Mouse (Mus musculus) limb, embryonic 13.5 days (tissue): Measurements from ENCODE around the gene Eif4b. TPM values are rescaled to one million over a fixed set of nuclear protein-coding genes. Genes with fewer than 3 reads are reported as not detected.

Experiments used
- ATAC-seq: fragments of 200-750 bp; cut with Nextera tagmentation; 2 replicates; pipeline ENCODE4 v1.8.0; 2017; ENCODE audit warnings: low read depth, moderate number of reproducible peaks, moderate TSS enrichment; ENCODE audit not compliant: low FRiP score
- H3K27ac ChIP-seq: fragments of 300-500 bp; sonication (generic); 2 replicates; pipeline ENCODE4 v1.5.1; 2015; ENCODE audit warnings: inconsistent platforms, mild to moderate bottlenecking, moderate library complexity
- H3K27me3 ChIP-seq: fragments of 300-500 bp; sonication (generic); 2 replicates; pipeline ENCODE4 v1.6.1; 2015; ENCODE audit warnings: mild to moderate bottlenecking, inconsistent platforms
- H3K36me3 ChIP-seq: fragments of 300-500 bp; sonication (generic); 2 replicates; pipeline ENCODE4 v1.6.1; 2015; ENCODE audit warnings: inconsistent platforms, mild to moderate bottlenecking, moderate library complexity
- H3K4me1 ChIP-seq: fragments of 300-500 bp; sonication (generic); 2 replicates; pipeline ENCODE4 v1.6.1; 2015; ENCODE audit warnings: inconsistent platforms
- H3K4me2 ChIP-seq: fragments of 300-500 bp; sonication (generic); replicated peaks from 2 replicates; pipeline ENCODE4 v1.6.1; 2015; ENCODE audit warnings: inconsistent platforms, mild to moderate bottlenecking, moderate library complexity
- H3K4me3 ChIP-seq: fragments of 300-500 bp; sonication (generic); 2 replicates; pipeline ENCODE4 v1.5.1; 2015; ENCODE audit warnings: moderate library complexity, mild to moderate bottlenecking, inconsistent platforms
- H3K9ac ChIP-seq: fragments of 300-500 bp; sonication (generic); 2 replicates; pipeline ENCODE4 v1.6.1; 2015; ENCODE audit warnings: mild to moderate bottlenecking, inconsistent platforms
- H3K9me3 ChIP-seq: fragments of 300-500 bp; sonication (generic); 2 replicates; pipeline ENCODE4 v1.6.1; 2016; ENCODE audit warnings: inconsistent platforms
- WGBS: fragments of 180-500 bp; shearing (Covaris S2); methylation state at CpG from one replicate; pipeline ENCODE4 v1.1.7; 2015; 5-methylcytosine and 5-hydroxymethylcytosine counted together
- polyA plus RNA-seq: library from polyadenylated mRNA; unstranded; fragments of >200 nt; fragmentation: Nextera tagmentation; extraction: Ambion mirVana; gene quantifications from 2 replicates; pipeline ENCODE4 v1.2.1, GENCODE M21; 2015

The Eif4b gene
- polyA plus RNA-seq, 1 experiment from 2014 or later = 120 TPM

- Histone ChIP-seq H3K4me3 (no peak overlapping the region), H3K9ac (no peak overlapping the region), H3K36me3 (peaks cover 100% of the 10 kb centered on the region), H3K27me3 (no peaks in the 10 kb centered on the region), H3K4me2 (no peak overlapping the region), H3K9me3 (no peaks in the 10 kb centered on the region), H3K4me1 (0 out of 2 replicates have a peak, but pooled peaks cover 6% of the 10 kb centered on the region), H3K27ac (no peak overlapping the region)
- no peak for ATAC-seq
- WGBS = 89% methylated on average over 7 of the region's 7 CpGs
Measured at GRCm38 (mm10) chr15:102114651-102115260, 41.2 kb downstream of the Eif4b start.

GRCm38 (mm10) chr15:102115731-102116231, 42.2 kb downstream of the Eif4b start:
- H3K4me1 ChIP-seq = 0 out of 2 replicates have a peak, but pooled peaks cover 6% of the 10 kb centered on the region
- no peak overlapping the region for H3K27ac ChIP-seq
- no peak overlapping the region for H3K4me3 ChIP-seq
- peaks cover 100% of the 10 kb centered on the region for H3K36me3 ChIP-seq
- no peak overlapping the region for H3K4me2 ChIP-seq
- WGBS = 76% methylated on average over 9 of the region's 9 CpGs
- no peaks in the 10 kb centered on the region for H3K27me3 ChIP-seq
- ATAC-seq = no peak
- H3K9ac ChIP-seq = no peak overlapping the region
- no peaks in the 10 kb centered on the region for H3K9me3 ChIP-seq

GRCm38 (mm10) chr15:102116753-102117415, 43.3 kb downstream of the Eif4b start:
- no peak overlapping the region for H3K4me2 ChIP-seq
- H3K36me3 ChIP-seq = peaks cover 100% of the 10 kb centered on the region
- no peak for ATAC-seq
- WGBS = 78% methylated on average over 11 of the region's 11 CpGs
- H3K4me3 ChIP-seq = no peak overlapping the region
- H3K9ac ChIP-seq = no peak overlapping the region; the same call in 1 of the 2 replicates
- 0 out of 2 replicates have a peak, but pooled peaks cover 6% of the 10 kb centered on the region for H3K4me1 ChIP-seq
- H3K27ac ChIP-seq = no peak overlapping the region
- H3K9me3 ChIP-seq = no peaks in the 10 kb centered on the region
- no peaks in the 10 kb centered on the region for H3K27me3 ChIP-seq

GRCm38 (mm10) chr15:102117461-102118443, 44.2 kb downstream of the Eif4b start:
- H3K27ac ChIP-seq = no peak overlapping the region
- WGBS = 80% methylated on average over 19 of the region's 19 CpGs
- H3K9ac ChIP-seq = no peak overlapping the region
- no peak overlapping the region for H3K4me2 ChIP-seq
- 0 out of 2 replicates have a peak, but pooled peaks cover 6% of the 10 kb centered on the region for H3K4me1 ChIP-seq
- H3K36me3 ChIP-seq = peaks cover 98% of the 10 kb centered on the region
- H3K27me3 ChIP-seq = no peaks in the 10 kb centered on the region
- H3K9me3 ChIP-seq = no peaks in the 10 kb centered on the region
- H3K4me3 ChIP-seq = no peak overlapping the region
- 0 out of 2 replicates have a peak, but pooled peaks have one; percentile 39 for ATAC-seq

- Histone ChIP-seq H3K9ac (no peak overlapping the region), H3K27me3 (no peaks in the 10 kb centered on the region), H3K36me3 (peaks cover 92% of the 10 kb centered on the region), H3K4me1 (no peaks in the 10 kb centered on the region), H3K4me2 (no peak overlapping the region), H3K27ac (no peak overlapping the region), H3K4me3 (no peak overlapping the region), H3K9me3 (no peaks in the 10 kb centered on the region)
- 91% methylated on average over 4 of the region's 4 CpGs for WGBS
- ATAC-seq = no peak
Measured at GRCm38 (mm10) chr15:102118591-102118990, 45.0 kb downstream of the Eif4b start.

- Histone ChIP-seq H3K4me3 (no peak overlapping the region), H3K9me3 (no peaks in the 10 kb centered on the region), H3K36me3 (peaks cover 87% of the 10 kb centered on the region), H3K27ac (no peak overlapping the region), H3K27me3 (no peaks in the 10 kb centered on the region), H3K4me2 (no peak overlapping the region), H3K4me1 (no peaks in the 10 kb centered on the region), H3K9ac (no peak overlapping the region)
- WGBS = 75% methylated on average over 8 of the region's 8 CpGs
- no peak for ATAC-seq
Measured at GRCm38 (mm10) chr15:102119121-102119830, 45.7 kb downstream of the Eif4b start.

- no peak overlapping the region for H3K4me2 ChIP-seq
- peaks cover 87% of the 10 kb centered on the region for H3K36me3 ChIP-seq
- no peak for ATAC-seq
- no peaks in the 10 kb centered on the region for H3K9me3 ChIP-seq
- no peak overlapping the region for H3K27ac ChIP-seq
- no peaks in the 10 kb centered on the region for H3K4me1 ChIP-seq
- no peaks in the 10 kb centered on the region for H3K27me3 ChIP-seq
- no peak overlapping the region for H3K4me3 ChIP-seq
- 78% methylated on average over 2 of the region's 2 CpGs for WGBS
- H3K9ac ChIP-seq = no peak overlapping the region
Measured at GRCm38 (mm10) chr15:102119831-102120170, 46.2 kb downstream of the Eif4b start.

GRCm38 (mm10) chr15:102120530-102120929, 47.0 kb downstream of the Eif4b start:
- Histone ChIP-seq H3K36me3 (peaks cover 87% of the 10 kb centered on the region), H3K27me3 (no peaks in the 10 kb centered on the region), H3K9me3 (no peaks in the 10 kb centered on the region), H3K27ac (no peak overlapping the region), H3K4me2 (no peak overlapping the region), H3K4me1 (no peaks in the 10 kb centered on the region), H3K9ac (no peak overlapping the region), H3K4me3 (no peak overlapping the region)
- ATAC-seq = no peak
- 84% methylated on average over 5 of the region's 5 CpGs for WGBS

- H3K36me3 ChIP-seq = peaks cover 83% of the 10 kb centered on the region
Measured at GRCm38 (mm10) chr15:102126303-102126702, 52.7 kb downstream of the Eif4b start.

GRCm38 (mm10) chr15:102133314-102133713, 59.7 kb downstream of the Eif4b start:
- no peak for ATAC-seq
- no peak overlapping the region for H3K4me2 ChIP-seq
- no peak overlapping the region for H3K4me3 ChIP-seq
- H3K9me3 ChIP-seq = no peaks in the 10 kb centered on the region
- H3K4me1 ChIP-seq = peaks cover 15% of the 10 kb centered on the region
- H3K27ac ChIP-seq = no peak overlapping the region
- no peak overlapping the region for H3K9ac ChIP-seq
- no peaks in the 10 kb centered on the region for H3K27me3 ChIP-seq
- H3K36me3 ChIP-seq = peaks cover 50% of the 10 kb centered on the region
- 86% methylated on average over 9 of the region's 9 CpGs for WGBS

More at GRCm38 (mm10) chr15:102126303-102126702, 52.7 kb downstream of the Eif4b start:
- H3K9me3 ChIP-seq = no peaks in the 10 kb centered on the region
- no peak overlapping the region for H3K4me2 ChIP-seq
- H3K27me3 ChIP-seq = no peaks in the 10 kb centered on the region
- H3K4me3 ChIP-seq = no peak overlapping the region
- peak overlapping the region; percentile 19; the same call in 1 of the 2 replicates for H3K9ac ChIP-seq
- H3K27ac ChIP-seq = no peak overlapping the region
- ATAC-seq = no peak
- H3K4me1 ChIP-seq = no peaks in the 10 kb centered on the region
- WGBS = 79% methylated on average over 2 of the region's 2 CpGs

GRCm38 (mm10) chr15:102134709-102135108, 61.1 kb downstream of the Eif4b start:
- H3K27ac ChIP-seq = no peak overlapping the region
- WGBS = 97% methylated on average over 2 of the region's 2 CpGs
- H3K4me1 ChIP-seq = peaks cover 15% of the 10 kb centered on the region
- no peaks in the 10 kb centered on the region for H3K27me3 ChIP-seq
- peak overlapping the region; percentile 81 for H3K9ac ChIP-seq
- H3K4me3 ChIP-seq = peak overlapping the region; percentile 81; the same call in 1 of the 2 replicates
- H3K9me3 ChIP-seq = no peaks in the 10 kb centered on the region
- H3K36me3 ChIP-seq = peaks cover 37% of the 10 kb centered on the region
- H3K4me2 ChIP-seq = peak overlapping the region; percentile 82
- ATAC-seq = no peak
